Comparison of ENCODE assay signal across 8 mouse cellular contexts in the genomic region with DNA sequence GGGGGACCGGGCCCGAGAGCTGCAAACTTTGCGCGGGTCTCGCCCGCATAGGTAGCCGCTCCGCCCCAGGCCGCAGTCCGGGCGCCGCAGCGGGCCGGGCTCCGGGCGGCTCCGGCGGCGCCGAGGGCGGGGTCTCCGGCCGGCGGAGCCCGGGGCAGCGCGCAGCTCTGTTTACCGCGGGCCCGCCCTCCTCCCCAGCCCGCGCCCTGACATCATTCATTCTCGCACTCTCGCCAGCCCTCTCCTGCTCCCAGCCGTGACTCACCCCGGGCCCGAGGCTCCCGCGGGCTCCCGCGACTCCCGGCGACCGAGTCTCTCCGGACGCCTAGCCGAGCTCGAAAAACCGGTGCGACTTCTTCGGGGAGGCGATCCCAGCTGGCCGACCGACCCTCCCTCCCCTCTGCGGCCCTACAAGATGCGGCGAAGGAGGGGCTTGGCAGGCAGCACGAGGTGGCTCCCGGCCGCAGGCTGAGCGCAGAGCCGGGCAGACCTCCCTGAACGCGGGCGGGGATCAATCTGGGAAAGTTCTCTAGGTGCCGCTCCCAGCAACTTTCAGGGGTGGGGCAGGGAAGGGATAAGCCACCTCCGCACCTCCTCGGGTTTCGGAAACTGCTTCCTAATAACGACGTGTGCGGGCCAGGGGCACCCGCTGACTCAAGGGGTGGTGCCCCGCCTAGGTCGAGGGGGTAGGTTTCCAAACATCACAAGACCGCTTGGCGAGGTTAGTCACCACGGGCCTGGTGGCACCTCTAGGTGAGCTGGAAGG. TPM values are rescaled to one million over a fixed set of nuclear protein-coding genes. Genes with fewer than 3 reads are reported as not detected.
DNase-seq lines count a peak whose midpoint lies in the region; ATAC-seq and TF ChIP-seq lines count a peak whose summit lies in the region.

No protein-coding gene starts in this region.

- H3K27me3 ChIP-seq in forebrain, embryonic 16.5 days (replicated peaks; ENCODE audit: control insufficient read depth, insufficient read depth, low read length), result peaks cover 11% of the 10 kb centered on the region
- H3K27me3 ChIP-seq in lung, postnatal 0 days (replicated peaks; ENCODE audit: insufficient read depth, low read length), result peaks cover 8% of the 10 kb centered on the region; the same call in 1 of the 2 replicates

- TF ChIP-seq EP300 in lung, postnatal 0 days (IDR thresholded peaks at IDR 0.05), result peak; percentile 25; the same call in 1 of the 2 replicates

- no peaks in the 10 kb centered on the region; a peak in 1 of 4 replicates for H3K4me1 ChIP-seq in ES-E14 (ENCODE audit: control insufficient read depth in 2 of 2, insufficient read depth in 2 of 2, low read length in 2 of 2, poor library complexity in 1 of 2)
- H3K4me1 ChIP-seq in forebrain, embryonic 16.5 days (replicated peaks; ENCODE audit: control insufficient read depth, insufficient read depth, low read length), result peaks cover 10% of the 10 kb centered on the region
- H3K4me1 ChIP-seq in lung, postnatal 0 days (ENCODE audit: insufficient read depth, low read depth, low read length), result 0 out of 2 replicates have a peak, but pooled peaks cover 3% of the 10 kb centered on the region

- peak overlapping the region; percentile 80 to 90 for H3K4me3 ChIP-seq in ES-E14 (ENCODE audit: insufficient read depth in 1 of 2, low read depth in 1 of 2, low read length in 2 of 2, poor library complexity in 1 of 2, severe bottlenecking in 1 of 2)
- peak overlapping the region; percentile 73 for H3K4me3 ChIP-seq in forebrain, embryonic 16.5 days (replicated peaks; ENCODE audit: low read length)
- peak overlapping the region; percentile 76 for H3K4me3 ChIP-seq in lung, postnatal 0 days (ENCODE audit: low read depth, low read length)

- WGBS in forebrain, embryonic 16.5 days, result under 1% methylated on average over 56 of the region's 78 CpGs
- WGBS in lung, postnatal 0 days, result 0% methylated on average over 40 of the region's 78 CpGs

- no peak for DNase-seq in ES-E14 (ENCODE audit: low read depth, low spot score)
- peak; percentile 69 for DNase-seq in cerebellum, adult 11 months
- DNase-seq in heart, postnatal 4 days, result peak; percentile 74
- peak; percentile 25 for DNase-seq in layer of hippocampus, adult 9-11 months
- peak; percentile 94 for DNase-seq in lung, postnatal 0 days (ENCODE audit: low spot score)
- DNase-seq in ovary, postnatal 10 days (ENCODE audit: low spot score), result peak; percentile 55
- peak; percentile 87 to 91 for DNase-seq in urinary bladder, postnatal 36 days (ENCODE audit: low spot score in 2 of 2)

- in situ Hi-C loops in ES-E14 (cut with MboI; ENCODE audit: low sequenced_read_pairs in 2 of 2, unreplicated experiment in 2 of 2), result no loop called here

- H3K9ac ChIP-seq in ES-E14 (ENCODE audit: insufficient read depth, low read depth, low read length, poor library complexity, severe bottlenecking), result peak overlapping the region; percentile 74
- peak overlapping the region; percentile 66 for H3K9ac ChIP-seq in forebrain, embryonic 16.5 days (replicated peaks; ENCODE audit: low read depth, low read length)
- H3K9ac ChIP-seq in lung, postnatal 0 days (replicated peaks; ENCODE audit: low read depth), result peak overlapping the region; percentile 62

- peak overlapping the region; percentile 99 for H3K4me2 ChIP-seq in forebrain, embryonic 16.5 days (ENCODE audit: low read length)
- peak overlapping the region; percentile 93 for H3K4me2 ChIP-seq in lung, postnatal 0 days (replicated peaks; ENCODE audit: low read depth, low read length)

- TF ChIP-seq CTCF in lung, postnatal 0 days (IDR thresholded peaks at IDR 0.05), result no peak

- no peaks in the 10 kb centered on the region for H3K36me3 ChIP-seq in ES-E14 (ENCODE audit: control insufficient read depth, insufficient read depth, low read length, poor library complexity, severe bottlenecking)
- H3K36me3 ChIP-seq in forebrain, embryonic 16.5 days (ENCODE audit: control insufficient read depth, insufficient read depth), result no peaks in the 10 kb centered on the region
- no peaks in the 10 kb centered on the region for H3K36me3 ChIP-seq in lung, postnatal 0 days (ENCODE audit: insufficient read depth, low read length)

- peak; percentile 92 for ATAC-seq in forebrain, embryonic 16.5 days
- ATAC-seq in lung, postnatal 0 days, result peak; percentile 98

- no peaks in the 10 kb centered on the region for H3K9me3 ChIP-seq in ES-E14 (ENCODE audit: control insufficient read depth, insufficient read depth, low read depth, low read length)
- H3K9me3 ChIP-seq in forebrain, embryonic 16.5 days (ENCODE audit: control insufficient read depth, low read length), result no peaks in the 10 kb centered on the region
- H3K9me3 ChIP-seq in lung, postnatal 0 days (ENCODE audit: low read length), result no peaks in the 10 kb centered on the region

- H3K27ac ChIP-seq in ES-E14 (ENCODE audit: insufficient read depth, low read depth, low read length, poor library complexity, severe bottlenecking), result no peak overlapping the region
- H3K27ac ChIP-seq in forebrain, embryonic 16.5 days (ENCODE audit: low read length), result no peak overlapping the region
- H3K27ac ChIP-seq in lung, postnatal 0 days (ENCODE audit: low read length), result peak overlapping the region; percentile 68; the same call in 1 of the 2 replicates

TF ChIP-seq in ES-E14, 5 proteins besides CTCF, POLR2A, EP300 and RAD21:
- TF ChIP-seq MAFK (IDR thresholded peaks at IDR 0.05; ENCODE audit: insufficient read depth, low read depth, low read length) (no peak), ZNF384 (IDR thresholded peaks at IDR 0.05; ENCODE audit: low read depth, low read length) (no peak), HCFC1 (IDR thresholded peaks at IDR 0.05; ENCODE audit: borderline replicate concordance, insufficient read depth, low read length) (peak; percentile 29; the same call in 1 of the 2 replicates), CHD2 (IDR thresholded peaks at IDR 0.05; ENCODE audit: low read depth, low read length) (no peak), ZC3H11A (IDR thresholded peaks at IDR 0.05; ENCODE audit: borderline replicate concordance, low read depth, low read length) (no peak)

RNA-seq across cellular contexts. Expression of a gene that starts 0.9 kb away (rescaled TPM):
- total RNA-seq in ES-E14 (2012; rRNA removed), result 2.1 and 2.8 TPM in 2 replicates
- 1.0 and 1.3 TPM in 2 replicates for polyA plus RNA-seq in forebrain, embryonic 16.5 days (2015; fragmentation: Nextera tagmentation; extraction: Ambion mirVana)
- 1 to 10 TPM; 6.3 to 6.9 TPM for total RNA-seq in heart, postnatal 4 days (2021)
- polyA plus RNA-seq in lung, postnatal 0 days (2015; fragmentation: Nextera tagmentation; extraction: Ambion mirVana), result 4.1 TPM in 2 replicates
